Mouse (Mus musculus): ENCODE data around the gene Pglyrp1. TPM values are rescaled to one million over a fixed set of nuclear protein-coding genes. Genes with fewer than 3 reads are reported as not detected.
A peak's percentile ranks its signal among the peaks of the same experiment; 100 is the strongest.

The Pglyrp1 gene
- polyA plus RNA-seq, 1 experiment from 2014 or later, result 13.7 TPM

GRCm38 (mm10) chr7:18921069-18921468 lies 49.9 kb downstream of the Pglyrp1 start:
- 2% methylated on average over 12 of the region's 12 CpGs for WGBS
- ATAC-seq (ENCODE audit: low FRiP score), result peak; percentile 18; the same call in 1 of the 2 replicates
- 0 out of 2 replicates have a peak overlapping the region, but pooled peaks have one; percentile 9 for H3K4me3 ChIP-seq

GRCm38 (mm10) chr7:18922807-18923206 lies 51.7 kb downstream of the Pglyrp1 start:
- Histone ChIP-seq H3K4me3 (no peak overlapping the region), H3K4me1 (replicated peaks) (peaks cover 54% of the 10 kb centered on the region)
- ATAC-seq (ENCODE audit: low FRiP score), result peak; percentile 1

More at GRCm38 (mm10) chr7:18921069-18921468, 49.9 kb downstream of the Pglyrp1 start:
- Histone ChIP-seq H3K9ac (peak overlapping the region; percentile 46; the same call in 1 of the 2 replicates), H3K4me1 (replicated peaks) (peaks cover 42% of the 10 kb centered on the region), H3K4me2 (peak overlapping the region; percentile 39), H3K36me3 (no peaks in the 10 kb centered on the region), H3K27me3 (no peaks in the 10 kb centered on the region), H3K9me3 (no peaks in the 10 kb centered on the region), H3K27ac (peak overlapping the region; percentile 83)

GRCm38 (mm10) chr7:18923267-18923666 lies 52.1 kb downstream of the Pglyrp1 start:
- Histone ChIP-seq H3K9ac (peak overlapping the region; percentile 63), H3K4me1 (replicated peaks) (peaks cover 59% of the 10 kb centered on the region), H3K4me3 (peak overlapping the region; percentile 95; the same call in 1 of the 2 replicates), H3K27ac (peak overlapping the region; percentile 98), H3K36me3 (no peaks in the 10 kb centered on the region), H3K9me3 (no peaks in the 10 kb centered on the region), H3K4me2 (peak overlapping the region; percentile 59), H3K27me3 (no peaks in the 10 kb centered on the region)
- no peak for ATAC-seq (ENCODE audit: low FRiP score)
- WGBS, result 49% methylated on average over 11 of the region's 11 CpGs

More at GRCm38 (mm10) chr7:18922807-18923206, 51.7 kb downstream of the Pglyrp1 start:
- Histone ChIP-seq H3K9ac (peak overlapping the region; percentile 63; the same call in 1 of the 2 replicates), H3K9me3 (no peaks in the 10 kb centered on the region), H3K4me2 (peak overlapping the region; percentile 59), H3K27me3 (no peaks in the 10 kb centered on the region), H3K27ac (peak overlapping the region; percentile 98), H3K36me3 (no peaks in the 10 kb centered on the region)
- 11% methylated on average over 5 of the region's 5 CpGs for WGBS

- H3K27ac ChIP-seq, result peak overlapping the region; percentile 98
- peak overlapping the region; percentile 59 for H3K4me2 ChIP-seq
- no peaks in the 10 kb centered on the region for H3K36me3 ChIP-seq
- ATAC-seq (ENCODE audit: low FRiP score), result peak; percentile 7
- H3K9me3 ChIP-seq, result no peaks in the 10 kb centered on the region
- peaks cover 63% of the 10 kb centered on the region for H3K4me1 ChIP-seq (replicated peaks)
- WGBS, result 7% methylated on average over 4 of the region's 4 CpGs
- H3K9ac ChIP-seq, result peak overlapping the region; percentile 63
- H3K4me3 ChIP-seq, result peak overlapping the region; percentile 95; the same call in 1 of the 2 replicates
- H3K27me3 ChIP-seq, result no peaks in the 10 kb centered on the region
These were observed 52.6 kb downstream of the Pglyrp1 start for GRCm38 (mm10) chr7:18923711-18924191.

- Histone ChIP-seq H3K9me3 (no peaks in the 10 kb centered on the region), H3K27me3 (no peaks in the 10 kb centered on the region), H3K36me3 (no peaks in the 10 kb centered on the region), H3K4me2 (peak overlapping the region; percentile 59), H3K4me3 (peak overlapping the region; percentile 95; the same call in 1 of the 2 replicates), H3K27ac (peak overlapping the region; percentile 98), H3K9ac (peak overlapping the region; percentile 63; the same call in 1 of the 2 replicates), H3K4me1 (replicated peaks) (peaks cover 69% of the 10 kb centered on the region)
- 4% methylated on average over 8 of the region's 8 CpGs for WGBS
- no peak for ATAC-seq (ENCODE audit: low FRiP score)
These were observed 53.2 kb downstream of the Pglyrp1 start for GRCm38 (mm10) chr7:18924321-18924720.

GRCm38 (mm10) chr7:18925162-18925938 lies 54.2 kb downstream of the Pglyrp1 start, which contains the start of gene Nova2:
Gene Nova2, plus strand, starts transcription at chr7:18925888.
- H3K9ac ChIP-seq, result peak within 1 kb of the TSS; percentile 100
- H3K27ac ChIP-seq, result peak within 1 kb of the TSS; percentile 98
- WGBS, result under 1% methylated on average over 34 of the region's 45 CpGs
- no peaks in the 10 kb centered on the region for H3K27me3 ChIP-seq
- H3K4me1 ChIP-seq (replicated peaks), result peaks cover 78% of the 10 kb centered on the region
- H3K36me3 ChIP-seq, result no peaks in the 10 kb centered on the region
- no peaks in the 10 kb centered on the region for H3K9me3 ChIP-seq
- ATAC-seq (ENCODE audit: low FRiP score), result peak; percentile 77
- H3K4me2 ChIP-seq, result peak within 1 kb of the TSS; percentile 89
- H3K4me3 ChIP-seq, result peak within 1 kb of the TSS; percentile 95

- under 1% methylated on average over 41 of the region's 42 CpGs for WGBS
- ATAC-seq (ENCODE audit: low FRiP score), result peak; percentile 38
- H3K4me1 ChIP-seq (replicated peaks), result peaks cover 80% of the 10 kb centered on the region
- peak overlapping the region; percentile 100 for H3K9ac ChIP-seq
- no peaks in the 10 kb centered on the region for H3K36me3 ChIP-seq
- H3K27me3 ChIP-seq, result no peaks in the 10 kb centered on the region
- no peaks in the 10 kb centered on the region for H3K9me3 ChIP-seq
- H3K27ac ChIP-seq, result peak overlapping the region; percentile 98
- peak overlapping the region; percentile 95 for H3K4me3 ChIP-seq
- H3K4me2 ChIP-seq, result peak overlapping the region; percentile 89
These were observed 55.1 kb downstream of the Pglyrp1 start for GRCm38 (mm10) chr7:18926041-18926790.

GRCm38 (mm10) chr7:18926911-18927310 lies 55.8 kb downstream of the Pglyrp1 start:
- Histone ChIP-seq H3K4me1 (replicated peaks) (peaks cover 81% of the 10 kb centered on the region), H3K4me3 (peak overlapping the region; percentile 95), H3K27ac (peak overlapping the region; percentile 98), H3K4me2 (peak overlapping the region; percentile 89), H3K27me3 (no peaks in the 10 kb centered on the region), H3K9me3 (no peaks in the 10 kb centered on the region), H3K36me3 (no peaks in the 10 kb centered on the region), H3K9ac (peak overlapping the region; percentile 100)
- 38% methylated on average over 6 of the region's 6 CpGs for WGBS
- peak; percentile 8 for ATAC-seq (ENCODE audit: low FRiP score)

- no peaks in the 10 kb centered on the region for H3K27me3 ChIP-seq
- H3K27ac ChIP-seq, result peak overlapping the region; percentile 98
- H3K4me2 ChIP-seq, result peak overlapping the region; percentile 89
- no peaks in the 10 kb centered on the region for H3K9me3 ChIP-seq
- no peak for ATAC-seq (ENCODE audit: low FRiP score)
- peak overlapping the region; percentile 95 for H3K4me3 ChIP-seq
- H3K36me3 ChIP-seq, result no peaks in the 10 kb centered on the region
- peak overlapping the region; percentile 100 for H3K9ac ChIP-seq
- peaks cover 81% of the 10 kb centered on the region for H3K4me1 ChIP-seq (replicated peaks)
- WGBS, result 36% methylated on average over 3 of the region's 3 CpGs
These were observed 56.6 kb downstream of the Pglyrp1 start for GRCm38 (mm10) chr7:18927759-18928158.
